19 mouse cellular contexts compared by ENCODE assay signal in genomic region chr11:43470881-43471820, GRCm38 (mm10). TPM values are rescaled to one million over a fixed set of nuclear protein-coding genes. Genes with fewer than 3 reads are reported as not detected.
A peak's percentile ranks its signal among the peaks of the same experiment; 100 is the strongest.
DNase-seq lines count a peak whose midpoint lies in the region; ATAC-seq lines count a peak whose summit lies in the region.
"Had no signal": no experiment of that assay in that cellular context is flagged by ENCODE, and none has a peak within 500 bp of the region (broad histone marks: within the 10 kb centered on the region; RNA-seq: fewer than 3 reads in every experiment).

No protein-coding gene starts in this region.

- no peaks in the 10 kb centered on the region for H3K9me3 ChIP-seq in heart, embryonic 10.5 days
- 0 out of 2 replicates have a peak, but pooled peaks cover 2% of the 10 kb centered on the region for H3K9me3 ChIP-seq in kidney, embryonic 16.5 days (ENCODE audit: low read length)
- H3K9me3 ChIP-seq: forebrain, embryonic 10.5 days; hindbrain, embryonic 13.5 days; midbrain, embryonic 12.5 days; neural tube, embryonic 13.5 days had no signal

- no peak overlapping the region for H3K9ac ChIP-seq in kidney, embryonic 16.5 days (replicated peaks; ENCODE audit: low read length)
- H3K9ac ChIP-seq: forebrain, postnatal 0 days; hindbrain, embryonic 13.5 days; midbrain, embryonic 12.5 days; neural tube, embryonic 13.5 days had no signal

- WGBS in heart, embryonic 10.5 days: 80% methylated on average over 6 of the region's 6 CpGs
- 55% methylated on average over 6 of the region's 6 CpGs for WGBS in kidney, embryonic 16.5 days

- H3K4me1 ChIP-seq in heart, embryonic 10.5 days: peaks cover 13% of the 10 kb centered on the region
- peaks cover 20% of the 10 kb centered on the region for H3K4me1 ChIP-seq in kidney, embryonic 16.5 days (ENCODE audit: insufficient read depth, low read length)

- no peak overlapping the region for H3K4me2 ChIP-seq in kidney, embryonic 16.5 days (replicated peaks; ENCODE audit: low read depth, low read length)
- H3K4me2 ChIP-seq: hindbrain, embryonic 13.5 days; midbrain, embryonic 12.5 days; neural tube, embryonic 13.5 days had no signal

- peak; percentile 42 for DNase-seq in heart, embryonic 10.5 days (ENCODE audit: low spot score)
- DNase-seq in heart, postnatal 4 days: no peak
- DNase-seq in kidney, adult 9 months: no peak
- DNase-seq in lung, postnatal 36 days: peak; percentile 36
- no peak for DNase-seq in lung, postnatal 25 days (ENCODE audit: low spot score)
- DNase-seq in urinary bladder, postnatal 36 days (ENCODE audit: low spot score in 2 of 2): no peak
- DNase-seq: B cell, adult 2 months; cerebellum, adult 8-10 months; forebrain, postnatal 0 days; right cerebral cortex, postnatal 25 days; thymus, postnatal 4 days had no signal

- H3K36me3 ChIP-seq in heart, embryonic 10.5 days: no peaks in the 10 kb centered on the region
- H3K36me3 ChIP-seq in kidney, embryonic 16.5 days (ENCODE audit: insufficient read depth, low read length): no peaks in the 10 kb centered on the region
- H3K36me3 ChIP-seq: forebrain, embryonic 10.5 days; hindbrain, embryonic 13.5 days; midbrain, embryonic 12.5 days; neural tube, embryonic 13.5 days had no signal

- ATAC-seq in kidney, embryonic 16.5 days (ENCODE audit: low FRiP score, low TSS enrichment): no peak
- ATAC-seq: forebrain, postnatal 0 days; inflammation-experienced regulatory T-cells, adult 6 months had no signal

- H3K4me3 ChIP-seq in heart, embryonic 10.5 days: no peak overlapping the region
- H3K4me3 ChIP-seq in kidney, embryonic 16.5 days (ENCODE audit: low read length): no peak overlapping the region
- H3K4me3 ChIP-seq: forebrain, embryonic 10.5 days; hindbrain, embryonic 13.5 days; layer of hippocampus, adult 2 months; midbrain, embryonic 12.5 days; neural tube, embryonic 13.5 days had no signal

- H3K27me3 ChIP-seq in heart, embryonic 10.5 days (ENCODE audit: insufficient read depth, poor library complexity, severe bottlenecking): peaks cover 6% of the 10 kb centered on the region; the same call in 1 of the 2 replicates
- H3K27me3 ChIP-seq in kidney, embryonic 16.5 days (ENCODE audit: insufficient read depth, low read length): no peaks in the 10 kb centered on the region

- H3K27ac ChIP-seq in heart, embryonic 10.5 days: no peak overlapping the region
- peak overlapping the region; percentile 50 for H3K27ac ChIP-seq in kidney, embryonic 16.5 days (ENCODE audit: low read length)
- H3K27ac ChIP-seq: forebrain, embryonic 10.5 days; hindbrain, embryonic 13.5 days; layer of hippocampus, adult 2 months; macrophage; midbrain, embryonic 12.5 days; neural tube, embryonic 13.5 days had no signal

RNA-seq across cellular contexts. Expression of gene C1qtnf2, which starts 2.9 kb away (rescaled TPM):
- 1.4 and 1.9 TPM in 2 replicates for polyA plus RNA-seq in heart, embryonic 10.5 days (2016; fragmentation: Nextera tagmentation; extraction: Ambion mirVana)
- total RNA-seq in heart, postnatal 4 days (2021): 10 to 100 TPM; 10.5 to 13.2 TPM
- 17.8 and 20.8 TPM in 2 replicates for polyA plus RNA-seq in kidney, embryonic 16.5 days (2015; fragmentation: Nextera tagmentation; extraction: Ambion mirVana)
- polyA plus RNA-seq: inflammation-experienced regulatory T-cells, adult 6 months; macrophage had no signal

RNA-seq across cellular contexts. Expression of gene Slu7, which starts 37.6 kb away (rescaled TPM):
- polyA plus RNA-seq in heart, embryonic 10.5 days (2016; fragmentation: Nextera tagmentation; extraction: Ambion mirVana): 36.6 and 44.1 TPM in 2 replicates
- total RNA-seq in heart, postnatal 4 days (2021): 10 to 100 TPM; 25.8 to 28.6 TPM
- polyA plus RNA-seq in kidney, embryonic 16.5 days (2015; fragmentation: Nextera tagmentation; extraction: Ambion mirVana): 59.6 and 66.3 TPM in 2 replicates

RNA-seq across cellular contexts. Expression of gene Pttg1, which starts 45.1 kb away (rescaled TPM):
- polyA plus RNA-seq in heart, embryonic 10.5 days (2016; fragmentation: Nextera tagmentation; extraction: Ambion mirVana): 101 and 118 TPM in 2 replicates
- 10 to 100 TPM; 83.5 to 98.0 TPM for total RNA-seq in heart, postnatal 4 days (2021)
- 101 and 102 TPM in 2 replicates for polyA plus RNA-seq in kidney, embryonic 16.5 days (2015; fragmentation: Nextera tagmentation; extraction: Ambion mirVana)

RNA-seq across cellular contexts. Expression of gene Ccnjl, which starts 57.4 kb away (rescaled TPM):
- polyA plus RNA-seq in heart, embryonic 10.5 days (2016; fragmentation: Nextera tagmentation; extraction: Ambion mirVana): 24.7 and 33.2 TPM in 2 replicates
- total RNA-seq in heart, postnatal 4 days (2021): 10 to 100 TPM; 10.4 to 12.0 TPM
- polyA plus RNA-seq in kidney, embryonic 16.5 days (2015; fragmentation: Nextera tagmentation; extraction: Ambion mirVana): 26.4 and 29.9 TPM in 2 replicates
- polyA plus RNA-seq: inflammation-experienced regulatory T-cells, adult 6 months had no signal

Comparison
In these comparisons a context has a peak if more than half of its experiments do, and no peak if none do; other contexts are left out.
1. DNase-seq: peak in heart, embryonic 10.5 days (single experiment) and lung, postnatal 36 days (single experiment); none in heart, postnatal 4 days (single experiment), kidney, adult 9 months (single experiment), lung, postnatal 25 days (single experiment) and urinary bladder, postnatal 36 days (0 of 2).